In the genomic region with DNA sequence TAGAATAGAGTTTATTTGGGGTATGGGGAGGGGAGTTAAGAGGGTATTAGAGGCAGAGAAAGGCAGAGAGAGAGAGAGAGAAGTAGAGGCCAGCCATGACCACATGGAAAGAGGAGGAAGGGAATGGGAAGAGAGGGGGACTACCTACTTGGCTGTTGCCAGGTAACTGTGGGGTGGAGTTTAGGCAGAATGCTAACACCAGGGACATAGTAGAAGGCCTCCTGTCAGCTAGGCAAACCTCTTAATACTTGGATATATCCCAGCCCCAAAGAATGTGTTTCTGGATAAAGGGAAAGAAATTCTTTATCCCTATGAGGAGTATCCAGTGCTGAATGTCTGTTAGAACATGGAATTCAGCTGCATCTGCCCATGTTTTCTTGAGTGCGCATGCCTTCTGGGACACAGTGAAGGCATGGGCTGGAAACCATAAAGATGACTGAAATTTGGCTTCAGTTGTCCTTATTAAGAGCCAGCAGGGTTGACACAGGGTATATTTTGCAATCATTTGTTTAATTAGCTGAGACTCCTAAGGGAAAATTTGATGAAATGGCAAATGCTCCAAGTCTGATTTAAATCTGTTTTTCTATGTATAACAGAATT, we compare ENCODE assay signal across 25 mouse cellular contexts.
DNase-seq lines count a peak whose midpoint lies in the region; ATAC-seq lines count a peak whose summit lies in the region.
"Had no signal": no experiment of that assay in that cellular context is flagged by ENCODE, and none has a peak within 500 bp of the region (broad histone marks: within the 10 kb centered on the region; RNA-seq: fewer than 3 reads in every experiment).

No protein-coding gene starts in this region.

- WGBS in hindbrain, embryonic 13.5 days = 86% methylated on average over 1 of the region's 1 CpGs
- 67% methylated on average over 1 of the region's 1 CpGs for WGBS in hindbrain, embryonic 16.5 days
- 85% methylated on average over 1 of the region's 1 CpGs for WGBS in lung, embryonic 15.5 days
- 70% methylated on average over 1 of the region's 1 CpGs for WGBS in neural tube, embryonic 13.5 days

- no peaks in the 10 kb centered on the region for H3K9me3 ChIP-seq in hindbrain, embryonic 13.5 days
- no peaks in the 10 kb centered on the region for H3K9me3 ChIP-seq in hindbrain, embryonic 16.5 days (ENCODE audit: control insufficient read depth, low read length)
- H3K9me3 ChIP-seq in lung, embryonic 15.5 days = no peaks in the 10 kb centered on the region
- H3K9me3 ChIP-seq in neural tube, embryonic 13.5 days = no peaks in the 10 kb centered on the region
- H3K9me3 ChIP-seq: embryonic facial prominence, embryonic 12.5 days; heart, embryonic 10.5 days; limb, embryonic 15.5 days; midbrain, embryonic 12.5 days; neural tube, embryonic 15.5 days had no signal

- peaks cover 12% of the 10 kb centered on the region for H3K4me1 ChIP-seq in hindbrain, embryonic 13.5 days (replicated peaks)
- no peaks in the 10 kb centered on the region for H3K4me1 ChIP-seq in hindbrain, embryonic 16.5 days (ENCODE audit: control insufficient read depth, insufficient read depth, low read depth, low read length)
- H3K4me1 ChIP-seq in lung, embryonic 15.5 days = 0 out of 2 replicates have a peak, but pooled peaks cover 4% of the 10 kb centered on the region
- peaks cover 9% of the 10 kb centered on the region; the same call in 1 of the 2 replicates for H3K4me1 ChIP-seq in neural tube, embryonic 13.5 days (replicated peaks)
- H3K4me1 ChIP-seq: embryonic facial prominence, embryonic 12.5 days; midbrain, embryonic 12.5 days had no signal

- no peak overlapping the region for H3K4me2 ChIP-seq in hindbrain, embryonic 13.5 days
- H3K4me2 ChIP-seq in hindbrain, embryonic 16.5 days (ENCODE audit: low read length) = no peak overlapping the region
- H3K4me2 ChIP-seq in lung, embryonic 15.5 days = no peak overlapping the region
- H3K4me2 ChIP-seq in neural tube, embryonic 13.5 days = no peak overlapping the region
- H3K4me2 ChIP-seq: embryonic facial prominence, embryonic 12.5 days; limb, embryonic 15.5 days; midbrain, embryonic 12.5 days; neural tube, embryonic 15.5 days had no signal

- no peak overlapping the region for H3K4me3 ChIP-seq in hindbrain, embryonic 13.5 days
- H3K4me3 ChIP-seq in hindbrain, embryonic 16.5 days (ENCODE audit: low read length) = no peak overlapping the region
- H3K4me3 ChIP-seq in lung, embryonic 15.5 days = no peak overlapping the region
- H3K4me3 ChIP-seq in neural tube, embryonic 13.5 days = no peak overlapping the region
- H3K4me3 ChIP-seq: embryonic facial prominence, embryonic 12.5 days; heart, embryonic 10.5 days; limb, embryonic 15.5 days; midbrain, embryonic 12.5 days; myocyte; neural tube, embryonic 15.5 days had no signal

- peak overlapping the region; percentile 30; the same call in 1 of the 2 replicates for H3K27ac ChIP-seq in hindbrain, embryonic 13.5 days
- H3K27ac ChIP-seq in hindbrain, embryonic 16.5 days (ENCODE audit: low read depth, low read length) = no peak overlapping the region
- no peak overlapping the region for H3K27ac ChIP-seq in lung, embryonic 15.5 days
- 0 out of 2 replicates have a peak overlapping the region, but pooled peaks have one; percentile 33 for H3K27ac ChIP-seq in neural tube, embryonic 13.5 days (replicated peaks)
- H3K27ac ChIP-seq: embryonic facial prominence, embryonic 12.5 days; heart, embryonic 10.5 days; limb, embryonic 15.5 days; midbrain, embryonic 12.5 days; neural tube, embryonic 15.5 days had no signal

- no peak for DNase-seq in lung, postnatal 25 days (ENCODE audit: low spot score)
- DNase-seq in neural tube, embryonic 10.5 days (ENCODE audit: extremely low spot score, low spot score) = no peak
- no peak for DNase-seq in urinary bladder, postnatal 14 days (ENCODE audit: low spot score)
- DNase-seq: adrenal gland, adult 8-10 months; cerebellum, adult 18-20 months; cerebellum, postnatal 14 days; gastrocnemius, postnatal 10 days; heart, postnatal 4 days; kidney, adult 18-20 months; kidney, postnatal 4 days; right cerebral cortex, adult 18-20 months; right cerebral cortex, postnatal 4 days; thymus, postnatal 14 days had no signal

- H3K9ac ChIP-seq in hindbrain, embryonic 13.5 days = no peak overlapping the region
- H3K9ac ChIP-seq in hindbrain, embryonic 16.5 days (ENCODE audit: low read depth, low read length) = no peak overlapping the region
- H3K9ac ChIP-seq in lung, embryonic 15.5 days = no peak overlapping the region
- no peak overlapping the region for H3K9ac ChIP-seq in neural tube, embryonic 13.5 days
- H3K9ac ChIP-seq: embryonic facial prominence, embryonic 12.5 days; limb, embryonic 15.5 days; midbrain, embryonic 12.5 days; neural tube, embryonic 15.5 days had no signal

- H3K36me3 ChIP-seq in hindbrain, embryonic 13.5 days = no peaks in the 10 kb centered on the region
- no peaks in the 10 kb centered on the region for H3K36me3 ChIP-seq in hindbrain, embryonic 16.5 days (ENCODE audit: control insufficient read depth, insufficient read depth, low read length)
- no peaks in the 10 kb centered on the region for H3K36me3 ChIP-seq in lung, embryonic 15.5 days
- H3K36me3 ChIP-seq in neural tube, embryonic 13.5 days = no peaks in the 10 kb centered on the region
- H3K36me3 ChIP-seq: embryonic facial prominence, embryonic 12.5 days; heart, embryonic 10.5 days; limb, embryonic 15.5 days; midbrain, embryonic 12.5 days; neural tube, embryonic 15.5 days had no signal

- no peaks in the 10 kb centered on the region for H3K27me3 ChIP-seq in hindbrain, embryonic 13.5 days
- H3K27me3 ChIP-seq in hindbrain, embryonic 16.5 days (replicated peaks; ENCODE audit: control insufficient read depth, insufficient read depth, low read length) = no peaks in the 10 kb centered on the region
- H3K27me3 ChIP-seq in lung, embryonic 15.5 days = no peaks in the 10 kb centered on the region
- H3K27me3 ChIP-seq in neural tube, embryonic 13.5 days = no peaks in the 10 kb centered on the region
- H3K27me3 ChIP-seq: embryonic facial prominence, embryonic 12.5 days; limb, embryonic 15.5 days; midbrain, embryonic 12.5 days; neural tube, embryonic 15.5 days had no signal

- ATAC-seq in hindbrain, embryonic 13.5 days (ENCODE audit: low FRiP score) = no peak
- no peak for ATAC-seq in hindbrain, embryonic 16.5 days
- peak; percentile 35; the same call in 1 of the 2 replicates for ATAC-seq in lung, embryonic 15.5 days (ENCODE audit: borderline replicate concordance, extremely low read depth, low FRiP score, low TSS enrichment)
- no peak for ATAC-seq in neural tube, embryonic 13.5 days (ENCODE audit: low read depth)
- ATAC-seq: activated CD4-positive, CD25-positive, alpha-beta regulatory T cell, adult 4 months; inflammation-experienced regulatory T-cells, adult 6 months had no signal

Comparison
In these comparisons a context has a peak if more than half of its experiments do, and no peak if none do; other contexts are left out.
1. H3K27ac ChIP-seq: peak in hindbrain, embryonic 13.5 days (single experiment) and neural tube, embryonic 13.5 days (single experiment); none in hindbrain, embryonic 16.5 days (single experiment) and lung, embryonic 15.5 days (single experiment).